Mouse (Mus musculus) embryonic facial prominence, embryonic 15.5 days (tissue): ENCODE measurements around the gene Dcaf7. TPM values are rescaled to one million over a fixed set of nuclear protein-coding genes. Genes with fewer than 3 reads are reported as not detected.
"Not testable (repeated sequence)": the region's sequence is repeated elsewhere in the genome, so short reads cannot be mapped to it uniquely, and the experiment has no call there.

ENCODE experiments used
- ATAC-seq: fragments of 200-750 bp; cut with Nextera tagmentation; 2 replicates; pipeline ENCODE4 v1.8.0; 2017; ENCODE audit warnings: low read depth, moderate TSS enrichment; ENCODE audit not compliant: insufficient number of reproducible peaks, low FRiP score, low TSS enrichment
- H3K27ac ChIP-seq: fragments of 300-500 bp; sonication (generic); replicated peaks from 2 replicates; pipeline ENCODE4 v1.5.1; 2015; ENCODE audit warnings: mild to moderate bottlenecking, inconsistent platforms
- H3K27me3 ChIP-seq: fragments of 300-500 bp; sonication (generic); 2 replicates; pipeline ENCODE4 v1.6.1; 2015; ENCODE audit warnings: inconsistent platforms
- H3K36me3 ChIP-seq: fragments of 300-500 bp; sonication (generic); 2 replicates; pipeline ENCODE4 v1.6.1; 2015; ENCODE audit warnings: mild to moderate bottlenecking, inconsistent platforms
- H3K4me1 ChIP-seq: fragments of 300-500 bp; sonication (generic); 2 replicates; pipeline ENCODE4 v1.6.1; 2015; ENCODE audit warnings: inconsistent platforms
- H3K4me2 ChIP-seq: fragments of 300-500 bp; sonication (generic); replicated peaks from 2 replicates; pipeline ENCODE4 v1.6.1; 2015; ENCODE audit warnings: mild to moderate bottlenecking, inconsistent platforms
- H3K4me3 ChIP-seq: fragments of 300-500 bp; sonication (generic); replicated peaks from 2 replicates; pipeline ENCODE4 v1.5.1; 2015; ENCODE audit warnings: mild to moderate bottlenecking, inconsistent platforms
- H3K9ac ChIP-seq: fragments of 300-500 bp; sonication (generic); 2 replicates; pipeline ENCODE4 v1.6.1; 2015; ENCODE audit warnings: inconsistent platforms
- H3K9me3 ChIP-seq: fragments of 300-500 bp; sonication (generic); replicated peaks from 2 replicates; pipeline ENCODE4 v1.6.1; 2016; ENCODE audit warnings: inconsistent platforms
- WGBS: fragments of 180-500 bp; shearing (Covaris S2); methylation state at CpG from one replicate; pipeline ENCODE4 v1.1.7; 2015; 5-methylcytosine and 5-hydroxymethylcytosine counted together
- polyA plus RNA-seq: library from polyadenylated mRNA; unstranded; fragments of >200 nt; fragmentation: Nextera tagmentation; extraction: Ambion mirVana; gene quantifications from 2 replicates; pipeline ENCODE4 v1.2.1, GENCODE M21; 2015

Dcaf7 gene
- polyA plus RNA-seq, 1 experiment from 2014 or later: 64.3 TPM

- Histone ChIP-seq H3K4me3 (no peak overlapping the region), H3K36me3 (no peaks in the 10 kb centered on the region), H3K9ac (no peak overlapping the region), H3K27ac (no peak overlapping the region), H3K4me1 (peaks cover 24% of the 10 kb centered on the region), H3K4me2 (no peak overlapping the region), H3K27me3 (peaks cover 5% of the 10 kb centered on the region; the same call in 1 of the 2 replicates), H3K9me3 (no peaks in the 10 kb centered on the region)
- ATAC-seq: no peak
- WGBS: 61% methylated on average over 11 of the region's 11 CpGs
Measured at GRCm38 (mm10) chr11:106013556-106014225, 23.0 kb upstream of the Dcaf7 start.

GRCm38 (mm10) chr11:106016440-106016839 is 20.2 kb upstream of the Dcaf7 start:
- Histone ChIP-seq H3K4me3 (no peak overlapping the region), H3K27me3 (peaks cover 20% of the 10 kb centered on the region), H3K4me1 (peaks cover 28% of the 10 kb centered on the region), H3K36me3 (no peaks in the 10 kb centered on the region), H3K9me3 (no peaks in the 10 kb centered on the region), H3K27ac (no peak overlapping the region), H3K4me2 (no peak overlapping the region), H3K9ac (no peak overlapping the region)
- 77% methylated on average over 5 of the region's 5 CpGs for WGBS
- ATAC-seq: no peak

- peaks cover 24% of the 10 kb centered on the region for H3K27me3 ChIP-seq
- no peak overlapping the region for H3K27ac ChIP-seq
- H3K9ac ChIP-seq: no peak overlapping the region
- no peaks in the 10 kb centered on the region for H3K9me3 ChIP-seq
- H3K4me1 ChIP-seq: peaks cover 9% of the 10 kb centered on the region
- peak overlapping the region; percentile 15 for H3K4me3 ChIP-seq
- H3K36me3 ChIP-seq: no peaks in the 10 kb centered on the region
- WGBS: 2% methylated on average over 50 of the region's 50 CpGs
- H3K4me2 ChIP-seq: peak overlapping the region; percentile 41
- no peak; the same call in 1 of the 2 replicates for ATAC-seq
Measured at GRCm38 (mm10) chr11:106020051-106020763, 16.5 kb upstream of the Dcaf7 start.

GRCm38 (mm10) chr11:106025774-106026173 is 10.9 kb upstream of the Dcaf7 start:
- no peaks in the 10 kb centered on the region for H3K9me3 ChIP-seq
- no peak overlapping the region for H3K4me3 ChIP-seq
- H3K27me3 ChIP-seq: peaks cover 10% of the 10 kb centered on the region; the same call in 1 of the 2 replicates
- no peak for ATAC-seq
- no peaks in the 10 kb centered on the region for H3K36me3 ChIP-seq
- no peaks in the 10 kb centered on the region for H3K4me1 ChIP-seq
- H3K4me2 ChIP-seq: no peak overlapping the region
- 83% methylated on average over 3 of the region's 3 CpGs for WGBS
- no peak overlapping the region for H3K27ac ChIP-seq
- no peak overlapping the region for H3K9ac ChIP-seq

- no peak overlapping the region for H3K27ac ChIP-seq
- no peaks in the 10 kb centered on the region for H3K4me1 ChIP-seq
- 27% methylated on average over 11 of the region's 11 CpGs for WGBS
- H3K4me2 ChIP-seq: no peak overlapping the region
- no peaks in the 10 kb centered on the region for H3K36me3 ChIP-seq
- no peak overlapping the region for H3K9ac ChIP-seq
- H3K9me3 ChIP-seq: no peaks in the 10 kb centered on the region
- ATAC-seq: no peak
- no peak overlapping the region for H3K4me3 ChIP-seq
- peaks cover 3% of the 10 kb centered on the region; the same call in 1 of the 2 replicates for H3K27me3 ChIP-seq
Measured at GRCm38 (mm10) chr11:106026465-106027151, 10.1 kb upstream of the Dcaf7 start.

- Histone ChIP-seq H3K27me3 (no peaks in the 10 kb centered on the region), H3K4me1 (no peaks in the 10 kb centered on the region), H3K4me3 (no peak overlapping the region), H3K9ac (no peak overlapping the region), H3K27ac (no peak overlapping the region), H3K4me2 (no peak overlapping the region), H3K36me3 (no peaks in the 10 kb centered on the region), H3K9me3 (no peaks in the 10 kb centered on the region)
- 93% methylated on average over 5 of the region's 5 CpGs for WGBS
- no peak for ATAC-seq
Measured at GRCm38 (mm10) chr11:106027607-106028006, 9.1 kb upstream of the Dcaf7 start.

- H3K9me3 ChIP-seq, H3K27ac ChIP-seq, H3K9ac ChIP-seq, H3K27me3 ChIP-seq, ATAC-seq, H3K36me3 ChIP-seq, H3K4me2 ChIP-seq: not testable (repeated sequence)
- peaks cover 14% of the 10 kb centered on the region; the same call in 1 of the 2 replicates for H3K4me1 ChIP-seq
- WGBS: 40% methylated on average over 11 of the region's 25 CpGs
- H3K4me3 ChIP-seq: peak overlapping the region; percentile 44
Measured at GRCm38 (mm10) chr11:106032074-106032473, 4.6 kb upstream of the Dcaf7 start.

GRCm38 (mm10) chr11:106033491-106033919 is 3.2 kb upstream of the Dcaf7 start:
- 24% methylated on average over 11 of the region's 11 CpGs for WGBS
- peak overlapping the region; percentile 19 for H3K4me3 ChIP-seq
- H3K4me1 ChIP-seq: peaks cover 24% of the 10 kb centered on the region
- no peak overlapping the region for H3K9ac ChIP-seq
- H3K27me3 ChIP-seq: no peaks in the 10 kb centered on the region
- H3K36me3 ChIP-seq: no peaks in the 10 kb centered on the region
- H3K4me2 ChIP-seq: peak overlapping the region; percentile 39
- no peaks in the 10 kb centered on the region for H3K9me3 ChIP-seq
- H3K27ac ChIP-seq: peak overlapping the region; percentile 80
- peak; percentile 44; the same call in 1 of the 2 replicates for ATAC-seq

- H3K4me2 ChIP-seq: no peak overlapping the region
- no peak for ATAC-seq
- H3K27me3 ChIP-seq: no peaks in the 10 kb centered on the region
- no peak overlapping the region for H3K9ac ChIP-seq
- H3K4me1 ChIP-seq: peaks cover 26% of the 10 kb centered on the region
- no peak overlapping the region for H3K4me3 ChIP-seq
- no peak overlapping the region for H3K27ac ChIP-seq
- H3K36me3 ChIP-seq: no peaks in the 10 kb centered on the region
- WGBS: 83% methylated on average over 9 of the region's 9 CpGs
- H3K9me3 ChIP-seq: no peaks in the 10 kb centered on the region
Measured at GRCm38 (mm10) chr11:106034986-106035385, 1.7 kb upstream of the Dcaf7 start.

GRCm38 (mm10) chr11:106037418-106037751 is 713 bp downstream of the Dcaf7 start:
- peak overlapping the region; percentile 86 for H3K9ac ChIP-seq
- H3K27me3 ChIP-seq: no peaks in the 10 kb centered on the region
- H3K4me1 ChIP-seq: peaks cover 26% of the 10 kb centered on the region
- peak overlapping the region; percentile 87 for H3K4me3 ChIP-seq
- ATAC-seq: no peak
- under 1% methylated on average over 13 of the region's 13 CpGs for WGBS
- peak overlapping the region; percentile 91 for H3K27ac ChIP-seq
- H3K4me2 ChIP-seq: peak overlapping the region; percentile 78
- H3K9me3 ChIP-seq: no peaks in the 10 kb centered on the region
- H3K36me3 ChIP-seq: no peaks in the 10 kb centered on the region

GRCm38 (mm10) chr11:106044349-106044748 is 7.7 kb downstream of the Dcaf7 start:
- no peaks in the 10 kb centered on the region for H3K9me3 ChIP-seq
- H3K36me3 ChIP-seq: peaks cover 24% of the 10 kb centered on the region
- no peak for ATAC-seq
- no peak overlapping the region for H3K4me3 ChIP-seq
- no peaks in the 10 kb centered on the region for H3K4me1 ChIP-seq
- no peaks in the 10 kb centered on the region for H3K27me3 ChIP-seq
- no peak overlapping the region for H3K27ac ChIP-seq
- no peak overlapping the region for H3K9ac ChIP-seq
- no peak overlapping the region for H3K4me2 ChIP-seq
